Mouse (Mus musculus) cortical plate, adult 2 months (tissue): ENCODE results near the gene Rnd3.

ENCODE experiments used
- CTCF ChIP-seq: fragments of 200-500 bp; IDR thresholded peaks from 2 replicates; pipeline ENCODE4 v1.5.1; 2011; ENCODE audit warnings: mild to moderate bottlenecking, control low read depth, low read length; ENCODE audit not compliant: insufficient read depth; ENCODE audit errors: extremely low read depth
- POLR2A ChIP-seq: fragments of 200-500 bp; IDR thresholded peaks from 2 replicates; pipeline ENCODE4 v1.6.1; 2011; ENCODE audit warnings: mild to moderate bottlenecking, low read length, control low read depth; ENCODE audit not compliant: insufficient read depth; ENCODE audit errors: extremely low read depth

DNA sequence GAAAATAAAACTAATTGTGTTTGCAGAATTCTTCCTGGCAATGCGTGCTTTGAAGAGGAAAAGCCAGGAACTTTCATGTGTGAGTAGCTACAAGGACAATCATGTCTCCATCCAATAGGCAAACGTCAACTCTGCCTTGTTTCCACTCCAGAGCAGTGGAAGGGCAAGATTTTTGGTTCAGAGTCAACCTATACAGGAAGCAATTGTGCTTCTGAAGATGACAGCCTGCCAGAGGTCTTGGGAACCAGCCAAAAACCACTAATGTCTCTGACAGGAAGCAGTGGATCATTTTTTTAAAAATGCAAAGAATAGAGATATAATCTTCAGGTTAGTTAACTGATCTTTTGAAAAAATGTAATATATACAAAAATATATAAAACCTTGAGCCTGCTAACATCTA, 38.6 kb downstream of the Rnd3 start:
- no peak for TF ChIP-seq CTCF
- no peak for TF ChIP-seq POLR2A
